Mouse (Mus musculus) cerebellum, adult 11-12 months (tissue): ENCODE data around the gene Shisa3.
A peak's percentile ranks its signal among the peaks of the same experiment; 100 is the strongest.

Source experiments
- DNase-seq: peaks from one replicate; pipeline ENCODE4 v3.0.0; 2022

The Shisa3 gene

GRCm38 (mm10) chr5:67607804-67608673, at the start of gene Shisa3:
Gene Shisa3 (plus strand): TSS chr5:67607882.
- DNase-seq, result peak; percentile 10

GRCm38 (mm10) chr5:67558644-67559043, 49.0 kb upstream of the Shisa3 start:
- no peak for DNase-seq

GRCm38 (mm10) chr5:67559063-67559462, 48.6 kb upstream of the Shisa3 start:
- DNase-seq, result no peak

GRCm38 (mm10) chr5:67572552-67573155, 35.0 kb upstream of the Shisa3 start:
- DNase-seq, result no peak

GRCm38 (mm10) chr5:67574039-67574438, 33.6 kb upstream of the Shisa3 start:
- DNase-seq, result no peak

GRCm38 (mm10) chr5:67575705-67576104, 32.0 kb upstream of the Shisa3 start:
- DNase-seq, result no peak

GRCm38 (mm10) chr5:67579725-67580633, 27.7 kb upstream of the Shisa3 start:
- no peak for DNase-seq

GRCm38 (mm10) chr5:67595070-67595469, 12.6 kb upstream of the Shisa3 start:
- no peak for DNase-seq

- DNase-seq, result no peak
Observed at GRCm38 (mm10) chr5:67595629-67596028, 12.1 kb upstream of the Shisa3 start.

- no peak for DNase-seq
Observed at GRCm38 (mm10) chr5:67599935-67600334, 7.7 kb upstream of the Shisa3 start.

- DNase-seq, result no peak
Observed at GRCm38 (mm10) chr5:67605951-67606350, 1.7 kb upstream of the Shisa3 start.

- no peak for DNase-seq
Observed at GRCm38 (mm10) chr5:67606916-67607803, 522 bp upstream of the Shisa3 start.

- DNase-seq, result no peak
Observed at GRCm38 (mm10) chr5:67608674-67609519, 1.2 kb downstream of the Shisa3 start.

GRCm38 (mm10) chr5:67609520-67609837, 1.8 kb downstream of the Shisa3 start:
- DNase-seq, result no peak

GRCm38 (mm10) chr5:67621230-67621629, 13.5 kb downstream of the Shisa3 start:
- no peak for DNase-seq

- DNase-seq, result no peak
Observed at GRCm38 (mm10) chr5:67628180-67628940, 20.7 kb downstream of the Shisa3 start.

- no peak for DNase-seq
Observed at GRCm38 (mm10) chr5:67629440-67629839, 21.8 kb downstream of the Shisa3 start.

- no peak for DNase-seq
Observed at GRCm38 (mm10) chr5:67629861-67630260, 22.2 kb downstream of the Shisa3 start.

GRCm38 (mm10) chr5:67631261-67631660, 23.6 kb downstream of the Shisa3 start:
- no peak for DNase-seq

GRCm38 (mm10) chr5:67633138-67633782, 25.6 kb downstream of the Shisa3 start:
- DNase-seq, result no peak
